Mouse (Mus musculus): ENCODE data around the gene Dcst2. TPM values are rescaled to one million over a fixed set of nuclear protein-coding genes. Genes with fewer than 3 reads are reported as not detected.

The Dcst2 gene
- polyA plus RNA-seq, 1 experiment = 0.01 TPM

DNA sequence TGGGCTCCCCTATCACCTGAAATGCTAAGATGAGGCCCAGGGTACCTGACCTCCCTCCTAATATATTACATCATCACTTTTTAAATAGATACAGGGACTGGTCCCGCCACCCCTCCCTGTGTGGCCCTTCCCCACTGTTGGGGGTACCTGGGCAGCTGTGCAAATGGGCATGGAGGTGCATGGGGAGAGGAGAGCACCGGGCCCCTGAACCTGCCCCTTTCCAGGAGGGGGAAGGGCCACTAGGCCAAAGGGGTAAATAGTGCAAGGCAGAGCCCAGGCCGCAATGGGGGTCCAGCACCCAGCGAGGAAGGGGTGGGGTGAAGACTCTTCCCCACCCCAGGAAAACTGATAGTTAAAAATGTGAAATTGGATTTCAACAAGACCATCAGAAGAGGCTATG lies 16.1 kb downstream of the Dcst2 start:
- H3K27me3 ChIP-seq (ENCODE audit: control insufficient read depth, insufficient read depth, insufficient read length) = no peaks in the 10 kb centered on the region
- peak overlapping the region; percentile 7 for H3K4me3 ChIP-seq
- no peak overlapping the region for H3K4me2 ChIP-seq (ENCODE audit: low read depth)
- H3K79me2 ChIP-seq (ENCODE audit: control insufficient read depth, insufficient read depth) = peaks cover 8% of the 10 kb centered on the region
- TF ChIP-seq USF1 (IDR thresholded peaks at IDR 0.05; ENCODE audit: low read depth) (no peak), REST (IDR thresholded peaks at IDR 0.05; ENCODE audit: insufficient read depth, insufficient read length) (no peak), E2F4 (IDR thresholded peaks at IDR 0.05; ENCODE audit: insufficient read depth) (no peak)
- peaks cover 10% of the 10 kb centered on the region for H3K36me3 ChIP-seq (ENCODE audit: control insufficient read depth, insufficient read depth)
- no peak overlapping the region for H3ac ChIP-seq (ENCODE audit: control insufficient read depth, insufficient read length)

DNA sequence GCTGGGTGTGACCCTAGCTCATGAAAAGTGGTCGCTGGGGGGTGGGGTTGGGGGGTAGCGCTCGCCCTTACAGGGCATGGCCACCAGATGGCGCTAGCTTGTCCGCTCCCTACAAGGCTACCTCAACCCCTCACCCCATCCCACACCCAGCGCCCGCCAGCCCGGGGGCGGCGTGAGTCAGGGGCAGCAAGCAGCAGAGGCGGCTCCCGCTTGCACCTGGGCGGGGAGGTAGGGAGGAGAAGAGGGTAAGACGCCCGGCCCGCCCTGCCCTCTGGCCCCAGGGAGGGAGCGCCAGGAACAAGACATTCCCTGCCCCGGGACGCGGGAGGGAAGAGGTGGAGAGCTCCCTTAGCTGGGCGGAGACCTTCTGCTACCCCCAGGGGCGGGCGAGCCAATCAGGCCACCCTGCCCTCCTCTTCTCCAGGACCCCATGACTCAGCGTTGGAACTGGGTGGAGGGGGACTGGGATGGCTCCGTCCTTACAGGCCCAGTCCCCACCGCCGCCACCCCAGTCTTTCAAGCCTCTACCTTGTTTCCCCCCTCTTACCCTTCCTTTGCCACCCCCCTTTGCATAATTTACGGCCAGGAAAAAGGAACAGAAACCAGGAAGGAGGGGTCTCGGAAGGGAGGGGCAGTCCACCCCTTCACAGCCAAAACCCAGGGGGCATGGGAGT lies 16.8 kb downstream of the Dcst2 start:
- peak overlapping the region; percentile 7 for H3K4me3 ChIP-seq
- peak overlapping the region; percentile 73 for H3K4me2 ChIP-seq (ENCODE audit: low read depth)
- peaks cover 12% of the 10 kb centered on the region for H3K79me2 ChIP-seq (ENCODE audit: control insufficient read depth, insufficient read depth)
- H3ac ChIP-seq (ENCODE audit: control insufficient read depth, insufficient read length) = no peak overlapping the region
- no peaks in the 10 kb centered on the region for H3K27me3 ChIP-seq (ENCODE audit: control insufficient read depth, insufficient read depth, insufficient read length)
- no peak for TF ChIP-seq POLR2A (IDR thresholded peaks at IDR 0.05; ENCODE audit: insufficient read length, low read depth)
- TF ChIP-seq MAX (IDR thresholded peaks at IDR 0.05; ENCODE audit: low read depth) = no peak
- peak; percentile 20 for TF ChIP-seq POLR2AphosphoS2 (IDR thresholded peaks at IDR 0.05; ENCODE audit: insufficient read length, low read depth)
- TF ChIP-seq TCF12 (IDR thresholded peaks at IDR 0.05; ENCODE audit: insufficient read depth, poor library complexity, severe bottlenecking) = no peak
- TF ChIP-seq MYOD1 (IDR thresholded peaks at IDR 0.05; ENCODE audit: control insufficient read depth in 1 of 3, insufficient read length in 2 of 3, low read depth in 2 of 3) = peak in 1 of 3 experiments; percentile 42
- no peak for TF ChIP-seq CEBPB (IDR thresholded peaks at IDR 0.05; ENCODE audit: insufficient read depth, poor library complexity, severe bottlenecking)
- peaks cover 10% of the 10 kb centered on the region for H3K36me3 ChIP-seq (ENCODE audit: control insufficient read depth, insufficient read depth)

DNA sequence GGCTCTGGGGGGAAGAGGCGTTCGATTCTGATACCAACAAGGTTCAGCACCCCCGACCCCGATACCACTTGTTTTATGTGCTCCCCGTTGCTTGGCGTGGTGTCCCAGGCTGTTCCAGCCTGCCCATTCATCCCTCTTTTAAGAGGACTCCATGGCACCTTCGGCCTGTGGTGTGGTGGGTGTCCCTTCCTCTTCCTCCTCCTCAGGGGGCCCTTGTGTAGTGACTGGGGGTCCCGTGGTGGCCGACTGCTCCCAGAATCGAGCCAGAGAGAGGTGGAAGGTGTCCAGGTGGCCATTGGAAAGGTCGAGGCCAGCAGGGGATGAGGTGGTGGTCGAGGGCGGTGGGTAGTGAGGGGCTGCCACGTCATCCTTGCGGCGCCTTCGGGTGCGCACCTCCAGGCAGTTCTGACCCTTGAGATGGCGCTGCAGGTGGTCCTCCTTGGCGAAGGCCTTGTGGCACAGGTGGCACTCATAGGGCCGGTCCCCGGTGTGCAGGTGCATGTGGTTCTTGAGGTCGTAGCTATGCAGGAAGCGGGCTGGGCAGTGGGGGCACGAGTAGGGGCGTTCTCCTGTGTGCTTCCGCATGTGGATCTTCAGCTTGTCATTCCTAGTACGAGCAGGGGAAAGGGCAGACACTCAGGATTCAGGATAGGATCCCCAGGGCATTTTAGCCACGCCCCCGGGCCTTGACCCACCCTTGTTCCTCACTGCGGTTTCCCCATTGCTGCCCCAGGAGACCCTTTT lies 17.8 kb downstream of the Dcst2 start:
- Histone ChIP-seq H3K4me3 (peak overlapping the region; percentile 7), H3K36me3 (ENCODE audit: control insufficient read depth, insufficient read depth) (peaks cover 14% of the 10 kb centered on the region), H3K79me2 (ENCODE audit: control insufficient read depth, insufficient read depth) (peaks cover 19% of the 10 kb centered on the region), H3K4me2 (ENCODE audit: low read depth) (no peak overlapping the region), H3ac (ENCODE audit: control insufficient read depth, insufficient read length) (no peak overlapping the region), H3K27me3 (ENCODE audit: control insufficient read depth, insufficient read depth, insufficient read length) (no peaks in the 10 kb centered on the region)
- TF ChIP-seq SRF (IDR thresholded peaks at IDR 0.05; ENCODE audit: control insufficient read depth, insufficient read length, low read depth) (no peak), E2F4 (IDR thresholded peaks at IDR 0.05; ENCODE audit: insufficient read depth) (no peak), POLR2AphosphoS2 (IDR thresholded peaks at IDR 0.05; ENCODE audit: insufficient read length, low read depth) (peak; percentile 53)

DNA sequence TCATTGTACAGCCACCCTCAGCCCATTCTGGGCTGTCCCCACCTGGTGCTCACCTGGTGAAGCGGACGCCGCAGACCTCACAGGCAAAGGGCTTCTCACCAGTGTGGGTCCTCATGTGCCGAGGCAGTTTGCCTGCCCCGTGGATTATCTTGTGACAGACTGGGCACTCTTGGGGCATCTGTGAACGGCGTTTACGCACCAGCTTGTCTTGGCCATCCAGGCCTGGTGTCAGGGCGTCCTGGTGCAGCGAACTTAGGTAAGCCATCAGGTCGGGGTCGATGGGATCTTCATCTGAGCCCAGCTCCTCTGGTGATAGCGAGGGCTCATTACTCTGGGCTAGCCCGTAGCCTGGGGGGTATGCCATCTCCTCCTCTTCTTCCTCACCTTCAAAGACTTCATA lies 18.5 kb downstream of the Dcst2 start:
- no peak overlapping the region for H3K4me3 ChIP-seq
- peaks cover 14% of the 10 kb centered on the region for H3K36me3 ChIP-seq (ENCODE audit: control insufficient read depth, insufficient read depth)
- no peaks in the 10 kb centered on the region for H3K27me3 ChIP-seq (ENCODE audit: control insufficient read depth, insufficient read depth, insufficient read length)
- TF ChIP-seq POLR2AphosphoS2 (IDR thresholded peaks at IDR 0.05; ENCODE audit: insufficient read length, low read depth) = no peak
- no peak for TF ChIP-seq POLR2A (IDR thresholded peaks at IDR 0.05; ENCODE audit: insufficient read length, low read depth)
- TF ChIP-seq SRF (IDR thresholded peaks at IDR 0.05; ENCODE audit: control insufficient read depth, insufficient read length, low read depth) = no peak
- TF ChIP-seq REST (IDR thresholded peaks at IDR 0.05; ENCODE audit: insufficient read depth, insufficient read length) = no peak
- TF ChIP-seq TCF12 (IDR thresholded peaks at IDR 0.05; ENCODE audit: insufficient read depth, poor library complexity, severe bottlenecking) = no peak
- TF ChIP-seq USF1 (IDR thresholded peaks at IDR 0.05; ENCODE audit: low read depth) = no peak
- TF ChIP-seq MAX (IDR thresholded peaks at IDR 0.05; ENCODE audit: low read depth) = no peak
- no peak for TF ChIP-seq TCF3 (IDR thresholded peaks at IDR 0.05; ENCODE audit: insufficient read length, low read depth)
- no peak for TF ChIP-seq CEBPB (IDR thresholded peaks at IDR 0.05; ENCODE audit: insufficient read depth, poor library complexity, severe bottlenecking)
- no peak for TF ChIP-seq MYOD1 (IDR thresholded peaks at IDR 0.05; ENCODE audit: control insufficient read depth in 1 of 3, insufficient read length in 2 of 3, low read depth in 2 of 3)
- TF ChIP-seq MYOG (IDR thresholded peaks at IDR 0.05; ENCODE audit: control insufficient read depth in 1 of 3, insufficient read depth in 1 of 3, insufficient read length in 2 of 3, low read depth in 2 of 3) = no peak
- TF ChIP-seq E2F4 (IDR thresholded peaks at IDR 0.05; ENCODE audit: insufficient read depth) = no peak
- H3K79me2 ChIP-seq (ENCODE audit: control insufficient read depth, insufficient read depth) = peaks cover 25% of the 10 kb centered on the region
- no peak overlapping the region for H3K4me2 ChIP-seq (ENCODE audit: low read depth)
- H3ac ChIP-seq (ENCODE audit: control insufficient read depth, insufficient read length) = no peak overlapping the region

DNA sequence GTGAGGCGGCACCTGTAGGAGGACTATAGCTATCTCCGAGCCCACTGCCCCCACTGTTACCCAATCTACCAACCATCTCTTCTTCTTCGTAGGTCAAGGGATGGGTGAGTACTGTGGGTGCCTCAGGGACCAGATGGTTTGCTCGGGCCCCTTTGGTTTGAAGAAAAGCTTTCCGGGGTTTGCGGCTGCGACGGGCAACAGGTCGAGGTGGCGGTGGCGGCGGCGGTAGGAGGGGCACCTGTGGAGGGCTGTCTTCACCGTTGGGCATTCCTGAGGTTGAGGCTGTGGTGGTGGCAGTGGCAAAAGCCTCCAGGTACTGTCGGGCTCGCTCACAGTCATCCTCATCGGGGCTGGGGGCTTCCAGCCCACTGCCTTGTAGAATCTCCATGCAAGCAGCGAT lies 18.9 kb downstream of the Dcst2 start:
- H3ac ChIP-seq (ENCODE audit: control insufficient read depth, insufficient read length) = no peak overlapping the region
- TF ChIP-seq USF1 (IDR thresholded peaks at IDR 0.05; ENCODE audit: low read depth) = no peak
- TF ChIP-seq MAX (IDR thresholded peaks at IDR 0.05; ENCODE audit: low read depth) = no peak
- TF ChIP-seq CEBPB (IDR thresholded peaks at IDR 0.05; ENCODE audit: insufficient read depth, poor library complexity, severe bottlenecking) = no peak
- no peak for TF ChIP-seq POLR2AphosphoS2 (IDR thresholded peaks at IDR 0.05; ENCODE audit: insufficient read length, low read depth)
- TF ChIP-seq POLR2A (IDR thresholded peaks at IDR 0.05; ENCODE audit: insufficient read length, low read depth) = no peak
- no peak for TF ChIP-seq REST (IDR thresholded peaks at IDR 0.05; ENCODE audit: insufficient read depth, insufficient read length)
- no peak for TF ChIP-seq MYOG (IDR thresholded peaks at IDR 0.05; ENCODE audit: control insufficient read depth in 1 of 3, insufficient read depth in 1 of 3, insufficient read length in 2 of 3, low read depth in 2 of 3)
- no peak for TF ChIP-seq MYOD1 (IDR thresholded peaks at IDR 0.05; ENCODE audit: control insufficient read depth in 1 of 3, insufficient read length in 2 of 3, low read depth in 2 of 3)
- no peak for TF ChIP-seq TCF12 (IDR thresholded peaks at IDR 0.05; ENCODE audit: insufficient read depth, poor library complexity, severe bottlenecking)
- no peak for TF ChIP-seq E2F4 (IDR thresholded peaks at IDR 0.05; ENCODE audit: insufficient read depth)
- TF ChIP-seq SRF (IDR thresholded peaks at IDR 0.05; ENCODE audit: control insufficient read depth, insufficient read length, low read depth) = no peak
- no peak for TF ChIP-seq TCF3 (IDR thresholded peaks at IDR 0.05; ENCODE audit: insufficient read length, low read depth)
- H3K4me3 ChIP-seq = no peak overlapping the region
- peaks cover 27% of the 10 kb centered on the region for H3K79me2 ChIP-seq (ENCODE audit: control insufficient read depth, insufficient read depth)
- peaks cover 15% of the 10 kb centered on the region for H3K36me3 ChIP-seq (ENCODE audit: control insufficient read depth, insufficient read depth)
- H3K27me3 ChIP-seq (ENCODE audit: control insufficient read depth, insufficient read depth, insufficient read length) = no peaks in the 10 kb centered on the region
- no peak overlapping the region for H3K4me2 ChIP-seq (ENCODE audit: low read depth)
